Mouse (Mus musculus) forebrain, embryonic 11.5 days (tissue): ENCODE measurements around the gene Neurog3. TPM values are rescaled to one million over a fixed set of nuclear protein-coding genes. Genes with fewer than 3 reads are reported as not detected.

Experiments
- ATAC-seq: fragments of 200-750 bp; cut with Nextera tagmentation; replicated peaks from 2 replicates; pipeline ENCODE4 v1.8.0; 2017; ENCODE audit warnings: moderate TSS enrichment; ENCODE audit not compliant: low FRiP score
- DNase-seq: peaks from one replicate; pipeline ENCODE4 v3.0.0-alpha.2; 2017; ENCODE audit warnings: low spot score
- H3K27ac ChIP-seq: fragments of 300-500 bp; sonication (generic); 2 replicates; pipeline ENCODE4 v1.5.1; 2014; ENCODE audit warnings: low read depth, low read length
- H3K27me3 ChIP-seq: fragments of 300-500 bp; sonication (generic); 2 replicates; pipeline ENCODE4 v1.6.1; 2014; ENCODE audit warnings: mild to moderate bottlenecking, low read length, mixed read lengths; ENCODE audit not compliant: control insufficient read depth, insufficient read depth
- H3K36me3 ChIP-seq: fragments of 300-500 bp; sonication (generic); 2 replicates; pipeline ENCODE4 v1.6.1; 2014; ENCODE audit warnings: mild to moderate bottlenecking, low read length, moderate library complexity, mixed read lengths; ENCODE audit not compliant: control insufficient read depth, insufficient read depth
- H3K4me1 ChIP-seq: fragments of 300-500 bp; sonication (generic); replicated peaks from 2 replicates; pipeline ENCODE4 v1.6.1; 2014; ENCODE audit warnings: low read length, mixed read lengths; ENCODE audit not compliant: control insufficient read depth, insufficient read depth
- H3K4me2 ChIP-seq: fragments of 300-500 bp; sonication (generic); 2 replicates; pipeline ENCODE4 v1.6.1; 2014; ENCODE audit warnings: low read depth, mild to moderate bottlenecking, low read length, moderate library complexity, mixed read lengths; ENCODE audit not compliant: severe bottlenecking
- H3K4me3 ChIP-seq: fragments of 300-500 bp; sonication (generic); 2 replicates; pipeline ENCODE4 v1.5.1; 2014; ENCODE audit warnings: low read depth, low read length
- H3K9ac ChIP-seq: fragments of 300-500 bp; sonication (generic); 2 replicates; pipeline ENCODE4 v1.6.1; 2014; ENCODE audit warnings: low read length
- H3K9me3 ChIP-seq: fragments of 300-500 bp; sonication (generic); 2 replicates; pipeline ENCODE4 v1.6.1; 2016; ENCODE audit warnings: low read length, mixed read lengths; ENCODE audit not compliant: control insufficient read depth
- WGBS: fragments of 180-500 bp; shearing (Covaris S2); extraction: QIAGEN DNeasy Blood & Tissue Kit; methylation state at CpG from one replicate; pipeline ENCODE4 v1.1.7; 2014; 5-methylcytosine and 5-hydroxymethylcytosine counted together
- polyA plus RNA-seq: library from polyadenylated mRNA; unstranded; fragments of >200 nt; fragmentation: Nextera tagmentation; extraction: Ambion mirVana; gene quantifications from 2 replicates; pipeline ENCODE4 v1.2.1, GENCODE M21; 2014

Neurog3 gene
- polyA plus RNA-seq, 1 experiment from 2014 or later, result 0.48 TPM

DNA sequence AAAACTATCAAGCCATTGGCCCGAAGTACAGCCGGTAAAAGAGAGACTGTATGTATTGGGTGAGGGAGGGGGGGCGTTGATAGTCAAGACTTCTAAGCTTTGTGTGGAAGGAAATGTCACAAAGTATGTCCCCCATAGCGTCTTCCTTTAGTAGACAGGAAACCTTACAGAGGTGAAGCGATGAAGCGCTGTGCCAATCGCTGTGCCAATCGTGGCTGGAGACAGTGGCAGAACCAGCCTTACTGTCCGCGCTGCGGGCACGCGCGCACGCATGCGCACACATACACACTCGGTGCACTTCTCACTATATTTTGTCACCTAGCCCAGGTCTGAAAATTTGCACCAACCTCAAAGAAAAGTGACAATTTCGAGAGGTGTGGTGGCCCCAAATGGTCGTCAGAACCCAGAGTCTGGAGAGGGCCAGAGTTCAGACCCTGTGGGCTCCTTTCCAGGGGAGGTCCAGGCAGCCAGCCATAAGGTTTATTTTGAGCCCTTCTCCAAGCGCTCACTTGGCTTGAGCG, 5.1 kb upstream of the Neurog3 start:
- H3K9me3 ChIP-seq, result no peaks in the 10 kb centered on the region
- no peak overlapping the region for H3K9ac ChIP-seq
- no peak overlapping the region for H3K4me2 ChIP-seq
- no peak for DNase-seq
- ATAC-seq, result no peak
- no peak overlapping the region for H3K27ac ChIP-seq
- peaks cover 57% of the 10 kb centered on the region for H3K27me3 ChIP-seq
- WGBS, result 41% methylated on average over 21 of the region's 21 CpGs
- no peak overlapping the region for H3K4me3 ChIP-seq
- H3K4me1 ChIP-seq, result no peaks in the 10 kb centered on the region
- no peaks in the 10 kb centered on the region for H3K36me3 ChIP-seq

DNA sequence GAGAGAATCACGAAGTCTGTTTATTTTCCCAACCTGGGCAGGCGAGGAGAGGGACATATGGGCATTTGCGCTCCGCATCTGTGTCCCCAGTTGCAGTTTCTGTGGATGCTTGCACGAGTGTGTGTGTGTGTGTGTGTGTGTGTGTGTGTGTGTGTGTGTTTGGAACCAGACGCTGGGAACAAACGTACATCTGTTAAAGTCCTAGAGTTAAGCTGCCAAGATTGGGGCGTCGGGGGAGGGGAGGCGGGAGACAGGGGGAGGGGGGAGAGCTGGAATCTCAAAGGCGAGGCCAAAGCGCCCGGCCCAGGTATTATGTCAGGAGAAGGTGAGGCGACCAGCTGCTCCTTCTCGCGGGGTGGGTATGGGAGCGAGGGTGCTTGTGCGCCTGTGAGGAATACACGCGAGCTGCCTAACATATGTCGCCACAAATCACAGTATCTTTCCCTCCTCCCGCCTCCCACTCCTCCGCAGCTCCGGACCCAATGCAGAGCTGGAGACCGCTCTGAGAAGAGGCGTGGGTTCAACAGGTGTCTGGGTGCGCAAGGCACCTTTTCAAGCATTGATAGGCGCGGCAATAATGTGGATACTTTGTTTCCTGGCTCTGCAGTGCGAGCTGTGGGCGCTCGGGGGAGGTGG, 4.5 kb upstream of the Neurog3 start:
- no peaks in the 10 kb centered on the region for H3K36me3 ChIP-seq
- DNase-seq, result no peak
- WGBS, result 1% methylated on average over 32 of the region's 32 CpGs
- H3K4me3 ChIP-seq, result no peak overlapping the region
- no peak overlapping the region for H3K9ac ChIP-seq
- no peaks in the 10 kb centered on the region for H3K9me3 ChIP-seq
- H3K4me1 ChIP-seq, result 0 out of 2 replicates have a peak, but pooled peaks cover under 1% of the 10 kb centered on the region
- no peak overlapping the region for H3K4me2 ChIP-seq
- no peak overlapping the region for H3K27ac ChIP-seq
- peaks cover 63% of the 10 kb centered on the region for H3K27me3 ChIP-seq
- no peak for ATAC-seq

DNA sequence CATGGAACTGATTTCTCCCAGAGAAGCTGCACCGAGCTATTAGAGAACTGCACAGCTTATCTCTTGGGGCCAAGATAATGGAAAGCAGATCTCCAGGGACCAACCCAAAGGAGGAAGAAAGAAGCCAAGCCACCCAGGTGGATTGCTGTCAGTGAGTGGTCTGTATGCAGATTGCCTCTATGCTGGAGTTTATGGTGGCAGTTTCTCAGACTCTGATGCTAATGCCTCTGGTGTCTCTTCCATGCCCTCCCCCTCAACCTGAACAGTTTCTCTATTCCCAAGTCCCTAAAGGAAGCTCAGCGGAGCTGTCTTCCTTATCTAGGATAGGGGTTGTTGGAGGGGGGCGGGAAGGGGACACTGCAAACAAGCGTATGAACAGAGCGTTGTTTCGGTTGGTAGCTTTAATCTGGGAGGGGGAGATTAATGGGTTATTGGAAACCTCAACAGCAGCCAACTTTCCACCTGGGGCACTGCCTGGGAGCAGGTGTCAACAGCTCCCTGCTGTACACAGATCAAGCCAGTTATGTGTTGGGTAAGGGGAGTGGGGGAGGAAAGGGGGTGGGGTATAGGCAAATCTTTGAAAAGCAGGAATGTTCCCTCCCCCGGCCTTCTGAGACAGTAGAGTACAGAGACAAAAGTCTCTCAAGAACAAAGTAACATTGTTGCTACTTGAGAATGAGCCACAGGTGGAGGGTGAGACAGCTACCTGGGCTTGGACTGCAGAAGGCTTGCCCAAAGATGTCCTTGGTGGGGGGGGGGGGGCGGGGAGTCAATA, 3.0 kb downstream of the Neurog3 start:
- DNase-seq (no peak), ATAC-seq (no peak)
- H3K4me3 ChIP-seq, result no peak overlapping the region
- no peaks in the 10 kb centered on the region for H3K36me3 ChIP-seq
- no peak overlapping the region for H3K9ac ChIP-seq
- peaks cover 59% of the 10 kb centered on the region for H3K27me3 ChIP-seq
- under 1% methylated on average over 8 of the region's 8 CpGs for WGBS
- H3K4me2 ChIP-seq, result no peak overlapping the region
- H3K9me3 ChIP-seq, result no peaks in the 10 kb centered on the region
- no peak overlapping the region for H3K27ac ChIP-seq
- H3K4me1 ChIP-seq, result 0 out of 2 replicates have a peak, but pooled peaks cover 2% of the 10 kb centered on the region

- Histone ChIP-seq H3K4me1 (0 out of 2 replicates have a peak, but pooled peaks cover 2% of the 10 kb centered on the region), H3K9ac (no peak overlapping the region), H3K36me3 (no peaks in the 10 kb centered on the region), H3K9me3 (no peaks in the 10 kb centered on the region), H3K27me3 (peaks cover 47% of the 10 kb centered on the region), H3K4me3 (no peak overlapping the region), H3K4me2 (no peak overlapping the region), H3K27ac (no peak overlapping the region)
- 7% methylated on average over 4 of the region's 4 CpGs for whole genome bisulfite sequencing
- ATAC-seq (no peak), DNase-seq (no peak)
These were observed 4.3 kb downstream of the Neurog3 start for GRCm38 (mm10) chr10:62137150-62137549.

GRCm38 (mm10) chr10:62138040-62138439, 5.2 kb downstream of the Neurog3 start:
- DNase-seq, result no peak
- H3K4me3 ChIP-seq, result no peak overlapping the region
- no peak overlapping the region for H3K27ac ChIP-seq
- 27% methylated on average over 3 of the region's 3 CpGs for WGBS
- H3K27me3 ChIP-seq, result peaks cover 38% of the 10 kb centered on the region
- no peak for ATAC-seq
- no peaks in the 10 kb centered on the region for H3K36me3 ChIP-seq
- H3K9me3 ChIP-seq, result no peaks in the 10 kb centered on the region
- H3K4me2 ChIP-seq, result no peak overlapping the region
- H3K4me1 ChIP-seq, result 0 out of 2 replicates have a peak, but pooled peaks cover 2% of the 10 kb centered on the region
- H3K9ac ChIP-seq, result no peak overlapping the region

GRCm38 (mm10) chr10:62143820-62144219, 10.9 kb downstream of the Neurog3 start, which contains the start of gene Fam241b:
TSS of gene Fam241b (minus strand) at chr10:62143920.
- Histone ChIP-seq H3K27me3 (no peaks in the 10 kb centered on the region), H3K27ac (no peak within 1 kb of the TSS), H3K9ac (no peak within 1 kb of the TSS), H3K4me2 (no peak within 1 kb of the TSS), H3K36me3 (no peaks in the 10 kb centered on the region), H3K9me3 (no peaks in the 10 kb centered on the region), H3K4me3 (no peak within 1 kb of the TSS), H3K4me1 (no peaks in the 10 kb centered on the region)
- ATAC-seq (no peak), DNase-seq (no peak)
- WGBS, result 79% methylated on average over 8 of the region's 8 CpGs

DNA sequence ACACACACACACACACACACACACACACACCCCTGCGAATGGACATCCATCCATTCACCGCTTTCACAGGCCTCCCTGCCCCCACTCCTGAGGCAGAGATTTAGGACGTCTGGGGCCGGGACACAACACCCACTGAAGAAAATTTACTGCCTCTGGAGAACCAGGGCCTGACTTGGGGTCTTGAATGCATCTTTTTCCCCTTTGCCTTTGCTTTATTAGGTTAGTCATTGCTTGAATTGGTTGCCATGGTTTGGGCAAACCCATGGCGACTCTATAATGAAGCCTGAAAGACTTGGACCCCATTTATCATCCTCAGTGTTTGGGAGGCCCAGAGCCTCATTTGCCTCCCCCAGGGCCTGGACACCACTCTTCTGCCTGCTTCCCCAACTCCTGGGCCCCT, 13.1 kb downstream of the Neurog3 start:
- no peak overlapping the region for H3K27ac ChIP-seq
- H3K9ac ChIP-seq, result no peak overlapping the region
- H3K9me3 ChIP-seq, result no peaks in the 10 kb centered on the region
- no peak overlapping the region for H3K4me3 ChIP-seq
- no peaks in the 10 kb centered on the region for H3K36me3 ChIP-seq
- H3K4me2 ChIP-seq, result no peak overlapping the region
- H3K27me3 ChIP-seq, result no peaks in the 10 kb centered on the region
- ATAC-seq, result no peak
- 64% methylated on average over 5 of the region's 5 CpGs for WGBS
- H3K4me1 ChIP-seq, result no peaks in the 10 kb centered on the region
- DNase-seq, result no peak

- no peak overlapping the region for H3K9ac ChIP-seq
- H3K4me2 ChIP-seq, result no peak overlapping the region
- no peaks in the 10 kb centered on the region for H3K4me1 ChIP-seq
- H3K27me3 ChIP-seq, result no peaks in the 10 kb centered on the region
- no peaks in the 10 kb centered on the region for H3K9me3 ChIP-seq
- DNase-seq (no peak), ATAC-seq (no peak)
- H3K27ac ChIP-seq, result no peak overlapping the region
- no peak overlapping the region for H3K4me3 ChIP-seq
- H3K36me3 ChIP-seq, result no peaks in the 10 kb centered on the region
- WGBS, result 46% methylated on average over 12 of the region's 12 CpGs
These were observed 14.8 kb downstream of the Neurog3 start for GRCm38 (mm10) chr10:62147466-62148248.
